Mouse (Mus musculus) kidney, embryonic 14.5 days (tissue): Measurements from ENCODE around the gene Fcgr3. TPM values are rescaled to one million over a fixed set of nuclear protein-coding genes. Genes with fewer than 3 reads are reported as not detected.
"Not testable (repeated sequence)": the region's sequence is repeated elsewhere in the genome, so short reads cannot be mapped to it uniquely, and the experiment has no call there.

Source experiments
- ATAC-seq: fragments of 200-750 bp; cut with Nextera tagmentation; 2 replicates; pipeline ENCODE4 v1.8.0; 2017; ENCODE audit warnings: moderate number of reproducible peaks, mild to moderate bottlenecking, moderate TSS enrichment, moderate library complexity; ENCODE audit not compliant: low FRiP score, low TSS enrichment
- H3K27ac ChIP-seq: fragments of 300-500 bp; sonication (generic); 2 replicates; pipeline ENCODE4 v1.5.1; 2014; ENCODE audit warnings: low read depth, mild to moderate bottlenecking, low read length, moderate library complexity, mixed read lengths
- H3K27me3 ChIP-seq: fragments of 300-500 bp; sonication (generic); 2 replicates; pipeline ENCODE4 v1.6.1; 2014; ENCODE audit warnings: mild to moderate bottlenecking, low read length; ENCODE audit not compliant: control insufficient read depth, insufficient read depth
- H3K36me3 ChIP-seq: fragments of 300-500 bp; sonication (generic); 2 replicates; pipeline ENCODE4 v1.6.1; 2014; ENCODE audit warnings: low read length, mixed read lengths; ENCODE audit not compliant: control insufficient read depth, insufficient read depth
- H3K4me1 ChIP-seq: fragments of 300-500 bp; sonication (generic); 2 replicates; pipeline ENCODE4 v1.6.1; 2014; ENCODE audit warnings: low read length, mixed read lengths; ENCODE audit not compliant: control insufficient read depth, insufficient read depth
- H3K4me2 ChIP-seq: fragments of 300-500 bp; sonication (generic); replicated peaks from 2 replicates; pipeline ENCODE4 v1.6.1; 2014; ENCODE audit warnings: low read depth, mild to moderate bottlenecking, low read length
- H3K4me3 ChIP-seq: fragments of 300-500 bp; sonication (generic); 2 replicates; pipeline ENCODE4 v1.5.1; 2014; ENCODE audit warnings: mild to moderate bottlenecking, low read length
- H3K9ac ChIP-seq: fragments of 300-500 bp; sonication (generic); 2 replicates; pipeline ENCODE4 v1.6.1; 2014; ENCODE audit warnings: low read depth, mild to moderate bottlenecking, low read length, moderate library complexity
- H3K9me3 ChIP-seq: fragments of 300-500 bp; sonication (generic); 2 replicates; pipeline ENCODE4 v1.6.1; 2016; ENCODE audit warnings: low read length; ENCODE audit not compliant: control insufficient read depth
- WGBS: fragments of 180-500 bp; shearing (Covaris S2); extraction: QIAGEN DNeasy Blood & Tissue Kit; methylation state at CpG from one replicate; pipeline ENCODE4 v1.1.7; 2014; 5-methylcytosine and 5-hydroxymethylcytosine counted together
- polyA plus RNA-seq: library from polyadenylated mRNA; unstranded; fragments of >200 nt; fragmentation: Nextera tagmentation; extraction: Ambion mirVana; gene quantifications from 2 replicates; pipeline ENCODE4 v1.2.1, GENCODE M21; 2014

Fcgr3 gene
- polyA plus RNA-seq: 7.0 and 7.9 TPM in 2 replicates

GRCm38 (mm10) chr1:171064491-171065242, at the start of gene Fcgr3:
Gene Fcgr3, minus strand, starts transcription at chr1:171064935.
- Histone ChIP-seq H3K9ac (peak within 1 kb of the TSS; percentile 28; the same call in 1 of the 2 replicates), H3K4me2 (peak within 1 kb of the TSS; percentile 46), H3K4me3 (peak within 1 kb of the TSS; percentile 37), H3K27me3 (peaks cover 19% of the 10 kb centered on the region)
- H3K4me1 ChIP-seq, H3K9me3 ChIP-seq, H3K27ac ChIP-seq, H3K36me3 ChIP-seq: not testable (repeated sequence)
- peak; percentile 60 for ATAC-seq
- 1% methylated on average over 41 of the region's 75 CpGs for WGBS

DNA sequence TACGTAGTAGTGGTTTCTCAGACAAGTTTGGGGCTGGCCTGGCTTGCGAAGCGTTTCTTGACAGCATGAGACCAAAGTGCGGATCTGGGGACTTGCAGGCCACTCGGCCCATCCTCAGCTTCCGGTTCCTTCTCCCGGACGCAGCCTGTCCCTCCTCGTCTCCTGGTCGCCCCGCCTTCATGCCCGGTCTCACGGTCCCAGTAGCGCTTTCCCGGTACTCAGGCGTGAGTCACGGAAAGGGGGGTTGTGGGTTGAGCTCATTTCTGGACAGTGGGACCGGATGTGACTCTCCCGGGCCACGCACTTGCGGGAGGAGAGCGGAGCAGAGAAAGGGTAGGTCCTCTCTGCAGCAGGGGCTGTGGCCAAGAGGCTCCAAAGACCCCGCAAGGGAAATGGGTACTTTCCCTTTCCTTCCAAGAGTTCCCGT, 49.2 kb upstream of the Fcgr3 start, which contains the start of gene Cfap126:
Gene Cfap126, plus strand, starts transcription at position 46 of the 427 bp plus-strand sequence.
- peak; percentile 40 for ATAC-seq
- Histone ChIP-seq H3K4me3 (peak within 1 kb of the TSS; percentile 46), H3K9ac (peak within 1 kb of the TSS; percentile 62), H3K27me3 (no peaks in the 10 kb centered on the region; the same call in 1 of the 2 replicates), H3K4me2 (peak within 1 kb of the TSS; percentile 68), H3K4me1 (no peaks in the 10 kb centered on the region), H3K9me3 (no peaks in the 10 kb centered on the region), H3K36me3 (no peaks in the 10 kb centered on the region), H3K27ac (peak within 1 kb of the TSS; percentile 76; the same call in 1 of the 2 replicates)
- under 1% methylated on average over 24 of the region's 24 CpGs for WGBS

DNA sequence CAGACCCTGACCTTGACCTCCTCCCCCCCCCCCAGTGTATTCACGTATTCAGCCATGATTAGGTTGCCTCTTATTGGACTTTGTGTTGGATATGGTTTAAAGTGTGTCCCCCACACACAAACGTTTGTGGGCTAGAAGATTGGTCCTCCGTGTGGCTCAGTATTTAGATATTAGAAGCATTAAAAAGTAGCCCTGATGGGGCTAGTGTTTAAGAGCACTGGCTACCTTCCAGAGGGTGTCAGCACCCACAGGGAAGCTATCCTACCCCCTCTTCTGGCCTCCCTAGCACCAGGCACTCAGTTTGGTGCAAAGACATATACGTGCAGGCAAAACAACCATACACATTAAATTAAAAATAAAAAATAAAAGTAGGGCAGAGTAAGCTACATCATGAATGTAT, 48.3 kb upstream of the Fcgr3 start:
- Histone ChIP-seq H3K4me3 (no peak overlapping the region), H3K9ac (no peak overlapping the region), H3K4me1 (no peaks in the 10 kb centered on the region), H3K9me3 (no peaks in the 10 kb centered on the region), H3K36me3 (no peaks in the 10 kb centered on the region), H3K4me2 (no peak overlapping the region), H3K27me3 (no peaks in the 10 kb centered on the region; the same call in 1 of the 2 replicates), H3K27ac (no peak overlapping the region)
- WGBS: 75% methylated on average over 4 of the region's 4 CpGs
- no peak for ATAC-seq

GRCm38 (mm10) chr1:171111781-171112575, 47.2 kb upstream of the Fcgr3 start:
- Histone ChIP-seq H3K4me2 (peak overlapping the region; percentile 68), H3K27me3 (no peaks in the 10 kb centered on the region; the same call in 1 of the 2 replicates), H3K4me3 (peak overlapping the region; percentile 66), H3K4me1 (no peaks in the 10 kb centered on the region), H3K27ac (peak overlapping the region; percentile 84), H3K9ac (peak overlapping the region; percentile 55), H3K36me3 (no peaks in the 10 kb centered on the region), H3K9me3 (no peaks in the 10 kb centered on the region)
- ATAC-seq: no peak
- WGBS: 2% methylated on average over 15 of the region's 15 CpGs

GRCm38 (mm10) chr1:171111020-171111780, 46.5 kb upstream of the Fcgr3 start:
- Histone ChIP-seq H3K4me3 (peak overlapping the region; percentile 66), H3K27me3 (no peaks in the 10 kb centered on the region; the same call in 1 of the 2 replicates), H3K4me1 (no peaks in the 10 kb centered on the region), H3K9me3 (no peaks in the 10 kb centered on the region), H3K4me2 (peak overlapping the region; percentile 68), H3K27ac (peak overlapping the region; percentile 84), H3K36me3 (no peaks in the 10 kb centered on the region), H3K9ac (peak overlapping the region; percentile 55; the same call in 1 of the 2 replicates)
- WGBS: under 1% methylated on average over 38 of the region's 38 CpGs
- peak; percentile 91 for ATAC-seq

GRCm38 (mm10) chr1:171110659-171111019, 45.9 kb upstream of the Fcgr3 start:
- ATAC-seq: peak; percentile 37; the same call in 1 of the 2 replicates
- Histone ChIP-seq H3K4me2 (peak overlapping the region; percentile 46), H3K9ac (peak overlapping the region; percentile 51; the same call in 1 of the 2 replicates), H3K4me1 (no peaks in the 10 kb centered on the region), H3K36me3 (no peaks in the 10 kb centered on the region), H3K4me3 (peak overlapping the region; percentile 66), H3K27ac (peak overlapping the region; percentile 38; the same call in 1 of the 2 replicates), H3K27me3 (no peaks in the 10 kb centered on the region), H3K9me3 (no peaks in the 10 kb centered on the region)
- WGBS: 8% methylated on average over 15 of the region's 15 CpGs

- Histone ChIP-seq H3K4me2 (no peak overlapping the region), H3K27me3 (no peaks in the 10 kb centered on the region), H3K4me1 (no peaks in the 10 kb centered on the region), H3K4me3 (no peak overlapping the region), H3K36me3 (no peaks in the 10 kb centered on the region), H3K27ac (no peak overlapping the region), H3K9ac (no peak overlapping the region), H3K9me3 (no peaks in the 10 kb centered on the region)
- no peak for ATAC-seq
- 37% methylated on average over 9 of the region's 9 CpGs for WGBS
These were observed 44.9 kb upstream of the Fcgr3 start for GRCm38 (mm10) chr1:171109620-171110019.

GRCm38 (mm10) chr1:171105226-171105625, 40.5 kb upstream of the Fcgr3 start:
- H3K9me3 ChIP-seq: no peaks in the 10 kb centered on the region
- no peak for ATAC-seq
- H3K4me3 ChIP-seq: no peak overlapping the region
- no peak overlapping the region for H3K27ac ChIP-seq
- no peak overlapping the region for H3K4me2 ChIP-seq
- H3K4me1 ChIP-seq: peaks cover 8% of the 10 kb centered on the region
- WGBS: 75% methylated on average over 6 of the region's 6 CpGs
- no peaks in the 10 kb centered on the region for H3K36me3 ChIP-seq
- no peak overlapping the region for H3K9ac ChIP-seq
- no peaks in the 10 kb centered on the region for H3K27me3 ChIP-seq
